Mouse (Mus musculus): ENCODE data around the gene Gm11009. TPM values are rescaled to one million over a fixed set of nuclear protein-coding genes. Genes with fewer than 3 reads are reported as not detected.

The Gm11009 gene
- polyA plus RNA-seq (2012; rRNA removed), result not detected in 2 replicates

GRCm38 (mm10) chr2:176319394-176319793 lies at the start of gene Gm11009:
Gene Gm11009 (minus strand): TSS chr2:176319494.

Other genes with a start within 250 kb of the Gm11009 start
- gene Gm2004, start 169.7 kb downstream of the Gm11009 start, polyA plus RNA-seq (2012; rRNA removed), result not detected in 2 replicates
- gene 2210418O10Rik, start 92.9 kb downstream of the Gm11009 start, polyA plus RNA-seq (2012; rRNA removed), result 0.08 and 0.16 TPM in 2 replicates
- gene Gm14435, start 104.1 kb upstream of the Gm11009 start, polyA plus RNA-seq (2012; rRNA removed), result 0.29 and 0.63 TPM in 2 replicates
- gene Gm14434, start 167.3 kb upstream of the Gm11009 start, polyA plus RNA-seq (2012; rRNA removed), result 0.50 TPM in 1 of 2 replicates, not detected in the other
- not detected in 2 replicates for gene Zfp967, start 201.6 kb upstream of the Gm11009 start, polyA plus RNA-seq (2012; rRNA removed)